Mouse (Mus musculus) cerebellum, adult 2 months (tissue): ENCODE measurements at regions not wholly inside any gene's neighbourhood (a gene's known extent, or its start where the extent isn't known, plus 50 kb on each side); places are given as distances from the start of the nearest gene placed in this dataset.

Experiments
- CTCF ChIP-seq: fragments of 200-500 bp; IDR thresholded peaks from 2 replicates; pipeline ENCODE4 v1.5.1; 2011; ENCODE audit warnings: low read depth, mild to moderate bottlenecking, control low read depth, low read length, moderate library complexity, borderline replicate concordance; ENCODE audit not compliant: insufficient read depth
- POLR2A ChIP-seq: fragments of 200-500 bp; IDR thresholded peaks from 2 replicates; pipeline ENCODE4 v1.6.1; 2011; ENCODE audit warnings: low read length, control low read depth, borderline replicate concordance; ENCODE audit not compliant: insufficient read depth

DNA sequence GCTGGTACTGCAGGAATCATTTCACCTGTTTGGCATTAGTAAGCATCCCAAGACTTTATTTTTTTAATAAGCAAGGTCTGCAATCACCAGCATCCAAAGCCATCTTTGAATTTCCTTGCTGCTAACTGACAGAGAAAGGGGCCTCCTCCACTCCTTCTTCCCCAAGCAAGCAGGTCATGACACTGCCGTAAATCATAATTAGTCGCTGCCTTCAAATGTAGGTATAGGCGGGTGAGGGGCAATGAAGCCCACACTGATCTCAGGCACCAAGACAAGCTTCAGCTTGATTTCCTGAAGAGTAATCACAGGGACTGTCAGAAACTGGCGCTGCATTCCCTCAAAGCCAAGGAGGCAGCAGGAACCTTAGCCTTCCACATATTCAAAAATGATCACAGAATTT lies 73.3 kb upstream of the Ptprt start:
- TF ChIP-seq POLR2A, result no peak
- no peak for TF ChIP-seq CTCF
